Mouse (Mus musculus): ENCODE data around the gene Coro1b. TPM values are rescaled to one million over a fixed set of nuclear protein-coding genes. Genes with fewer than 3 reads are reported as not detected.

Gene Coro1b
- polyA plus RNA-seq, 1 experiment: 143 TPM

DNA sequence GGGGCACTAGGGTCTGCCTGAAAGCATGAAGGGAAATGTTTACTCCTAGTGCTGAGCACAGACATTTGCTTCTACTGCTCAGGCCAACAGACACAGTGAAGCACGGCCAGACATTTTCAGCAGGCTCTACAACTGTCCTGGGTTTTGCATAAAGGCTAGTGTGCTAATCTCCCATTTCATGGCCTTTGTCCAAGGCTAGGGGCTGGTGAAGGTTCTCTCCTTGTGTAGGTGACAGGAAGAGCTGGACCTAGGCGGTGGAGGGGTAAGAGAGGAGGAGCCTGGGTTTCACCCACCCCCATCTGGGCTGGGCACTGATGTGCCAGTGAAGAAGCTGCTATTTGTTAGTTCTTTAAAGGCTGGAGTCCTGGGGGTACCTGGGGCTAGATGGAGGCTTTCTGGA is 16.3 kb downstream of the Coro1b start:
- H3K4me3 ChIP-seq (ENCODE audit: insufficient read depth, low read length): no peak overlapping the region
- no peak for TF ChIP-seq CTCF (IDR thresholded peaks at IDR 0.05; ENCODE audit: borderline replicate concordance, insufficient read depth, low read length)
- TF ChIP-seq POLR2A (IDR thresholded peaks at IDR 0.05; ENCODE audit: low read depth, low read length): no peak
- no peaks in the 10 kb centered on the region for H3K4me1 ChIP-seq (ENCODE audit: control insufficient read depth, insufficient read depth, low read length)
- H3K27ac ChIP-seq (ENCODE audit: insufficient read depth, low read length): no peak overlapping the region

DNA sequence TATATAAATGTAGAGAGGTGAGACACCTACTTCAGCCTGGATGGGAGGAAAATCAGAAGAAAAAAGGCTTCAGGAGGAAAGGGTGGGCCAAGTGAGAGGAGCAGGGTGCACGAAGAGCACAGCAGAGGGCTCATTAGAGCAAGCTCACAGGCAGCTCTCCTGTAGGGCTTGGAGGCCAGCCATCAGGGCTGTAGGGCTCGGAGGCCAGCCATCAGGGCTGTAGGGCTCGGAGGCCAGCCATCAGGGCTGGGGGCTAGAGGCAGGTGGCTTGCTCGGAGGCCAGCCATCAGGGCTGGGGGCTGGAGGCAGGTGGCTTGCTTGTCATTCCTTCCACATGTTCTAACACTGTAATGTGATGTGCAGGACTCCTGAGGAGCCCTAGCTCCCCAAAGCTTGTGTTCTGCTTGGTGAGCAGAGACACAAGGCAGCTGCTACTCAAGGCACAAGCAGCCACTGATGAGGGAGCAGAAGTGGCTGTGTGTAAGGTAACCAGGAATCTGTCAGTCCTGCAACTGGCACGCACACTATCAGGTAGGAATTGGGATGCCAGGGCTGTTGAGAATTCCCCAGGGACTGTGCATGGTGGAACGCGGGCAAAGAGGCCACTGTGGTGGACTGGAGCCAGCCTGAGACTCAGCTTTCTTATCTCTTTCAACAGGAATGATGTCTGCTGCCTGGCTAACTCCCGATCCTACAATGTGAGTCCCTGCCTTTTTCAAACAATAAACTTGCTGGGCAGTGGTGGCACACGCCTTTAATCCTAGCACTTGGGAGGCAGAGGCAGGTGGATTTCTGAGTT is 18.5 kb downstream of the Coro1b start:
- Histone ChIP-seq H3K27ac (ENCODE audit: insufficient read depth, low read length) (no peak overlapping the region), H3K4me3 (ENCODE audit: insufficient read depth, low read length) (no peak overlapping the region), H3K4me1 (ENCODE audit: control insufficient read depth, insufficient read depth, low read length) (no peaks in the 10 kb centered on the region)
- TF ChIP-seq POLR2A (IDR thresholded peaks at IDR 0.05; ENCODE audit: low read depth, low read length): no peak
- TF ChIP-seq CTCF (IDR thresholded peaks at IDR 0.05; ENCODE audit: borderline replicate concordance, insufficient read depth, low read length): no peak

DNA sequence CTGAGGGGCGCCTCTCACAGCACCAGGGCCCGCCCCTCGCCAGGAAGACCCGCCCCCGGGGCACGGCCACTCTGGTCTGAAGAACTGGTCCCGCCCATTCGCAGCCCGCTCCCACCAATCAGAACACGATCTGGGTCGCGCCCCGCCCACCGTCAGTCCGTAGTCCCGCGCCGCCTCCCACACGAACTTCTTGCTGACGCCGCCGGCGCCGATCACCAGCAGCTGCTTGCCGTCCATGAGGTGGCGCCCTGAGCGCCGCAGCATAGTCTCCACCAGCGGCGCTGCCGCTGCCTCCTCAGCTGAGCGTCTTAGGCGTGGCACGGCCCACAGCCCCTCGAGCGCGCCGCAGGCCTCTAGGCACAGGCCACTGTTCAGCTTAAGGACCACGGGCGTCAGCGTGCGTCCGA is 21.0 kb downstream of the Coro1b start:
- H3K27ac ChIP-seq (ENCODE audit: insufficient read depth, low read length): peak overlapping the region; percentile 22
- H3K4me1 ChIP-seq (ENCODE audit: control insufficient read depth, insufficient read depth, low read length): peaks cover 2% of the 10 kb centered on the region; the same call in 1 of the 2 replicates
- TF ChIP-seq POLR2A (IDR thresholded peaks at IDR 0.05; ENCODE audit: low read depth, low read length): peak; percentile 93
- TF ChIP-seq CTCF (IDR thresholded peaks at IDR 0.05; ENCODE audit: borderline replicate concordance, insufficient read depth, low read length): peak; percentile 78
- peak overlapping the region; percentile 12 for H3K4me3 ChIP-seq (ENCODE audit: insufficient read depth, low read length)

GRCm38 (mm10) chr19:4169810-4170209 is 21.4 kb downstream of the Coro1b start:
- TF ChIP-seq CTCF (IDR thresholded peaks at IDR 0.05; ENCODE audit: borderline replicate concordance, insufficient read depth, low read length): no peak
- TF ChIP-seq POLR2A (IDR thresholded peaks at IDR 0.05; ENCODE audit: low read depth, low read length): no peak
- H3K4me3 ChIP-seq (ENCODE audit: insufficient read depth, low read length): peak overlapping the region; percentile 3
- H3K27ac ChIP-seq (ENCODE audit: insufficient read depth, low read length): peak overlapping the region; percentile 22
- H3K4me1 ChIP-seq (ENCODE audit: control insufficient read depth, insufficient read depth, low read length): peaks cover 2% of the 10 kb centered on the region; the same call in 1 of the 2 replicates

DNA sequence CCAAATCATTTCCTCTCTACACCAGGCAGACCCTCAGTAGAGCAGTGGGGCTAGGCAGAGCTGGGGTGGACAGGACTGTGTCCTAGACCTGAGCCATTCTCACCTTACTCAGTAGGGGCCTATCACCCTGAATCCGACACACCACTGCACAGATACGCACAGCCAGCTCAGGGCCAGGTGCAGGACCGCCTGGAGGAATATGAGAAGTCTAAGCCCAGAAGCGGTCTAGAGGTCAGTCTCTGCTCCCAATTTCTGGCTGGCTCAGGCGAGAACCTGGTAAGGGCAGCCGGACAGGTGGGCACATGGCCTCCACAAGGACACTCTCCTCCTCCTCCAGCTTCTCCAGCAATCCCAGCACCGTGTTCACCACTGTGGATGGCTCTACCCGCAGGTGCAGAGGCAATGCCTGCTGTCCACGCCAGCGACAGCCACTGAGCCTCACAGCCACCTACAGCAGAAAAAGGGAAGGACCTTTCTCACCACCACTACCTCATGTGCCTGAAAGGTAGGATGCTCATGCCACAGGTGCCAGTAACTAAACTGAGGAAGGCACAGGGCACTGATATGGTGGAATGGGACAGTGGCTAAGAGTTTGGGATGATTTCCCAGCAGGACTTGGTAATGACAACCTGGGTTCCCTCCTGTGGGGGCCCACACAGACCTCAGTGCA is 22.4 kb downstream of the Coro1b start:
- Histone ChIP-seq H3K27ac (ENCODE audit: insufficient read depth, low read length) (no peak overlapping the region), H3K4me3 (ENCODE audit: insufficient read depth, low read length) (no peak overlapping the region), H3K4me1 (ENCODE audit: control insufficient read depth, insufficient read depth, low read length) (peaks cover 6% of the 10 kb centered on the region; the same call in 1 of the 2 replicates)
- TF ChIP-seq CTCF (IDR thresholded peaks at IDR 0.05; ENCODE audit: borderline replicate concordance, insufficient read depth, low read length) (no peak), POLR2A (IDR thresholded peaks at IDR 0.05; ENCODE audit: low read depth, low read length) (no peak)

GRCm38 (mm10) chr19:4171393-4172290 is 23.2 kb downstream of the Coro1b start:
- H3K4me1 ChIP-seq (ENCODE audit: control insufficient read depth, insufficient read depth, low read length): peaks cover 6% of the 10 kb centered on the region; the same call in 1 of the 2 replicates
- no peak for TF ChIP-seq POLR2A (IDR thresholded peaks at IDR 0.05; ENCODE audit: low read depth, low read length)
- TF ChIP-seq CTCF (IDR thresholded peaks at IDR 0.05; ENCODE audit: borderline replicate concordance, insufficient read depth, low read length): no peak
- no peak overlapping the region for H3K27ac ChIP-seq (ENCODE audit: insufficient read depth, low read length)
- no peak overlapping the region for H3K4me3 ChIP-seq (ENCODE audit: insufficient read depth, low read length)

GRCm38 (mm10) chr19:4172925-4173324 is 24.5 kb downstream of the Coro1b start:
- no peak for TF ChIP-seq CTCF (IDR thresholded peaks at IDR 0.05; ENCODE audit: borderline replicate concordance, insufficient read depth, low read length)
- TF ChIP-seq POLR2A (IDR thresholded peaks at IDR 0.05; ENCODE audit: low read depth, low read length): no peak
- H3K4me1 ChIP-seq (ENCODE audit: control insufficient read depth, insufficient read depth, low read length): peaks cover 6% of the 10 kb centered on the region; the same call in 1 of the 2 replicates
- H3K27ac ChIP-seq (ENCODE audit: insufficient read depth, low read length): no peak overlapping the region
- H3K4me3 ChIP-seq (ENCODE audit: insufficient read depth, low read length): no peak overlapping the region

- peaks cover 6% of the 10 kb centered on the region; the same call in 1 of the 2 replicates for H3K4me1 ChIP-seq (ENCODE audit: control insufficient read depth, insufficient read depth, low read length)
- no peak within 1 kb of the TSS for H3K4me3 ChIP-seq (ENCODE audit: insufficient read depth, low read length)
- no peak within 1 kb of the TSS for H3K27ac ChIP-seq (ENCODE audit: insufficient read depth, low read length)
- TF ChIP-seq POLR2A (IDR thresholded peaks at IDR 0.05; ENCODE audit: low read depth, low read length): peak; percentile 66
- no peak for TF ChIP-seq CTCF (IDR thresholded peaks at IDR 0.05; ENCODE audit: borderline replicate concordance, insufficient read depth, low read length)
Observed at GRCm38 (mm10) chr19:4175368-4175947, 27.0 kb downstream of the Coro1b start, which contains the start of gene Carns1. Gene Carns1 (minus strand): TSS chr19:4175479.

- Histone ChIP-seq H3K4me3 (ENCODE audit: insufficient read depth, low read length) (no peak overlapping the region), H3K27ac (ENCODE audit: insufficient read depth, low read length) (no peak overlapping the region), H3K4me1 (ENCODE audit: control insufficient read depth, insufficient read depth, low read length) (0 out of 2 replicates have a peak, but pooled peaks cover 1% of the 10 kb centered on the region)
- TF ChIP-seq POLR2A (IDR thresholded peaks at IDR 0.05; ENCODE audit: low read depth, low read length): no peak
- no peak for TF ChIP-seq CTCF (IDR thresholded peaks at IDR 0.05; ENCODE audit: borderline replicate concordance, insufficient read depth, low read length)
Observed at GRCm38 (mm10) chr19:4180411-4180810, 32.0 kb downstream of the Coro1b start.
